Mouse (Mus musculus): ENCODE measurements around the gene Nt5c. TPM values are rescaled to one million over a fixed set of nuclear protein-coding genes. Genes with fewer than 3 reads are reported as not detected.
"Not testable (repeated sequence)": the region's sequence is repeated elsewhere in the genome, so short reads cannot be mapped to it uniquely, and the experiment has no call there.

The Nt5c gene
- polyA plus RNA-seq, 2 experiments from 2014 or later, result 287 to 293 TPM

DNA sequence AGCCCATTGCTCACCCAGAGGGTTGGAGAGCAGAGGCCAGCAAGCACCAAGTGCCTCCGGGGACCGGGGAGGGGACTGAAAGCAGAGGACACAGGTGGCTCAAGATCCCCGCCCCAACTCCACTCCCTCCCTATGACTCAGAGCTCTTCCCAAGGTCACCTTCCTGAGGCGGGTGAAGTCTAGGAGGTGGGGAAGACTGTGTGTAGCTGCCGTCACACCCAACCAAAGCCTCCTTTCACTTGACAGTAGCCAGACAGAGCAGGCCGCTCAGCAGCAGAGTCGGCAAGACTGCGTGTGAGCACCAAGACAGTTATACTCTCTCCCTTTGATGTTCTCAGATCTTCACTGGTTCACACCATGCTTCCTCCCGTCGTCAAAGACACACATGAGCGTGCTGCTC, 28.3 kb downstream of the Nt5c start:
- peak; percentile 64 for ATAC-seq

DNA sequence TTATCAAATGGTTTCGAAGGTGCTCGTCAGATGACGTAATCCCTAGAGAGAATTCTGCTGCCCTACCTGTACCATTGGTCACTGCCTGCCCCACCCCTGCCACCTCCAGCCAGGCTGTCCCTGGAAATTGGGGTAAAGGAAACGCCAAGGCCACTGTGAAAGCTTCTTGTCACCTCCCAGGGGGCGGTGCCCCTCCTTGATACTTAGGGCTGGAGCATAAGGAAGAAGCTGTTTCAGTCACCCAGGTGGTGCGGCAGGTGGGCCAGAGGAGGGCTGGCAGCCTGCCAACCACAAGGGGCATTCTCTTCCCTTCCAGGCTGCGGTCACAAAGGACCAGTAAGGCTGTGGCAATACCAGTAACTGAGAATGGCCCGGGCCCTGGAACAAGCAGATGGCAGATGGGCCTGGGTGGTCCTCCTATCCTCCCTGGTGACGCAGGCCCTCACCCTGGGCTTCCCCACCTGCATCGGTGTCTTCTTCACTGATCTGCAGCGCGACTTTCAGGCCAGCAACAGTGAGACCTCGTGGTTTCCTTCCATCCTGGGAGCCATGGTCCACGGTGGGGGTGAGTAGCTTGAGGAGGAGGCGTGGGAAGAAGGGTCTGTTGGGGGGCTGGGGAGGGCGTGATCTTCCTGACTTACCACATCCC, 29.3 kb downstream of the Nt5c start, which contains the start of gene Slc16a5:
Gene Slc16a5 (plus strand): TSS at position 232 of the 649 bp plus-strand sequence.
- ATAC-seq, result peak; percentile 27

DNA sequence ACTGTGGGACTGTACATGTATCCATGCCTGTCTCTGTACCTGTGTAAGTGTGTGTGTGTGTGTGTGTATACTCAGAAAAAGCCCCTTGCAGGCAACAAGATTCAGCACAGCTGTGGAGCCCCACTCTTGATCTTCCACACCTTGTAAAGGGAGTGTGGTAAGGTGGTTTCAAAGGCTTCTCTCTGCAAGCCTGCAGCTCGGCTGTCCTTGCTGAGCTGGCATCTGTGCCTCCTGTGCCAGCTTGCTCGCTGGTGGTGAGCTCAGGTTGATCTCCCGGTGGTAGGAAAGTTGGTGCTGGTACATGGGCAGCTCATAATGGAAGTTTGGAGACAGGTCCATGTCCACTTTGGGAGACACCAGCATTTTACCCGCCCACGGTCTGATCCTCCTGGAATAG, 29.8 kb downstream of the Nt5c start:
- ATAC-seq, result no peak

DNA sequence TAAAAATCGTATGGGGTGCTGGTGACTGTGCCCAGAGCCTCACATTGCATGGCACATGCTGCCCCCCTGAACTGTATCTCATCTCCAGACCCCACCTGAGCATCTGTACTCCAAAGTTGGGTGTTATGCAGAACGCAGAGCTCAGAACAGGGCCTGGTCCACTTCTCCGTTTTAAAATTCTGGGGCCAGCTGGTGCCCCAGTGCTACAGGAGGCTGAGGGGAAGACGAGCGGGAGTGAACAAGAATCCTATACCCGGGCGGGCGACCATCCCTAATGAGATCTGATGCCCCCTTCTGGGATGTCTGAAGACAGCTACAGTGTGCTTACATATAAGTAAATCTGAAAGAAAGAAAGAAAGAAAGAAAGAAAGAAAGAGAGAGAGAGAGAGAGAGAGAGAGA, 30.7 kb downstream of the Nt5c start:
- ATAC-seq, result no peak

DNA sequence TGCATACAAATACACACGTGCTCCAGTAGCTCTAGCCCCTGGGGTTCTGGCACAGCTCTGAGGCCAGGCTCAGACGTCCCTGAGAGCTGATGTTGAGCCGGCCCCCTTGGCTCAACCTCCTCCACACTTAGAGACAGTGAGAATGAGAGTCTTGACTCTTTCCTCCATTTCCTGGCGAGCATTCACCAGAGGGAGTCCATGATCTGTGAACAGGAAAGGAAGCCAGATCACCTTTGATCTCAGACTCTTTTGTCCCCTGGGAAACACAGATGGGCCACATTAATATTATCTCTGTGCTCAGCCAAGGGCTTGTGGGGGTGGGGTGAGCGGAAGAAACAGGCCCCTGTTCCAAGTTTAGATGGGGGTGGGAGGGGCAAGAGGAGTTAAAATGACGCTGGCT, 34.3 kb downstream of the Nt5c start:
- no peak for ATAC-seq

DNA sequence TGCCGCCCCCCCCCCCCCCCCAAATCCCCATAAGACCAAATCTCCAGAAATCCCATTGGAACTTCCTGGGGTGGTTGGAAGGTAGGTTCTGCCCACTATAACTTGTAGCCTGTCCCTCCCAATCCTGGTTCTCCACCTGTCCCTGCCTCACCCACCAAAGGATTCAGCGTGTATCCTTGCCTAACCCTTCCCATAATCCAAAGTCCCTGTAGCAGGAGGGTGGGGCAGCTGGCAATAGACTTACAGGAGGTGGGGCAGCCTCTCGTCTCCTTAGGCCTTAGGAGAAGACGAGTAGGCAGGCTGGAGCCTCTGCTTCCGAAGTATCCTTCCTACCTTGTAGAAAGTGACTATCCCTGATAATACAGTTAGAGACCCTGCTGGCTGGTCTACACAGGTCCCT, 35.5 kb downstream of the Nt5c start:
- no peak for ATAC-seq

DNA sequence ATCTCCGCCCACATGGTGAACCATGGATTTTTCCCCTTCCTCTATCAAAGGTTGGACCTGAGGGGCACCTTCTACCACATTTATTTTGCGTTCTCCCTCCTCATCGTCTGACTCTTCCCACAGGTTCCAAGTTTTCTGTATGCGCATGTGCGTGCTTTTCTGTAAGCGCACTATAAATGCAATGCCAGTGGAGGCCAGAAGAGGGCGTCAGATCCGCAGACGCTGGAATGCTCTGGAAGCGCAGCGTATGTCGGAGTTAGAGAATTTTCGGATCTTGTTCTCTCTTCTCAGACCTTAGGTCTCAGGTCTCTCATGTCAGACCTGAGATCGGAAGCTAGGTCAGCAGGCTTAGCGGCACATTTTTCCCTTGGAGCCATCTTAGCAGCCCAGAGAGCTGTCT, 36.0 kb downstream of the Nt5c start:
- no peak for ATAC-seq

DNA sequence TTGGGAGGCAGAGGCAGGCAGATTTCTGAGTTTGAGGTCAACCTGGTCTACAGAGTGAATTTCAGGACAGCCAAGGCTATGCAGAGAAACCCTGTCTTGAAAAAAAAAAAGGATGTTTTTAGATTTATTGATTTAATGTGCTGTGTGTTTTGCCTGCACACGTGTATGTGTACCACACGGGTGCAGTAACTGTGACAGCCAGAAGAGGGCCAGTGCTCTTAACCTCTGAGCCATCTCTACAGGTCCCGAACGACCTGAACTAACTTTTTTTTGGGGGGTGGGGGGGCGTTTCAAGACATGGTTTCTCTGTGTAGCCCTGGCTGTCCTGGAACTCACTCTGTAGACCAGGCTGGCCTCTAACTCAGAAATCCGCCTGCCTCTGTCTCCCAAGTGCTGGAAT, 36.8 kb downstream of the Nt5c start:
- not testable (repeated sequence) for ATAC-seq

DNA sequence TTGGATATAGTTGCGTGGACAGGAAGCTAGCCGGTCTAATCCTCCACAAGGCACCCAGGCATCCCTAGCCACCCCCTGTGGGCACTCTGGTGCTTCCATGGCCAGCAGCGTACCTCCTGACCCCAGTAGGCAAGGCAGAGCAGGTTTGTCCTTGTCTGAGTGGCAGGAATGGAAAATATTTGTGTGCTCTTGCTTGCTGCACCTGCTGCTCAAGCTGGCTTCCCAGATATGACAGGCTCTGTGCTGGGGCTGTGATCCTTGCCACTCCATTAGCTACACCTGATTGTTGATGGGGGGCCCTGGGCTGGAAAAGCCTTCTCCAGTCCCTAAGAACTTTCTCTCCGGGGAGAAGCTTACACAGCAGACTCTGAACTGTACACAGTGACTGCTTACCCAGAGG, 38.4 kb downstream of the Nt5c start:
- ATAC-seq, result no peak

DNA sequence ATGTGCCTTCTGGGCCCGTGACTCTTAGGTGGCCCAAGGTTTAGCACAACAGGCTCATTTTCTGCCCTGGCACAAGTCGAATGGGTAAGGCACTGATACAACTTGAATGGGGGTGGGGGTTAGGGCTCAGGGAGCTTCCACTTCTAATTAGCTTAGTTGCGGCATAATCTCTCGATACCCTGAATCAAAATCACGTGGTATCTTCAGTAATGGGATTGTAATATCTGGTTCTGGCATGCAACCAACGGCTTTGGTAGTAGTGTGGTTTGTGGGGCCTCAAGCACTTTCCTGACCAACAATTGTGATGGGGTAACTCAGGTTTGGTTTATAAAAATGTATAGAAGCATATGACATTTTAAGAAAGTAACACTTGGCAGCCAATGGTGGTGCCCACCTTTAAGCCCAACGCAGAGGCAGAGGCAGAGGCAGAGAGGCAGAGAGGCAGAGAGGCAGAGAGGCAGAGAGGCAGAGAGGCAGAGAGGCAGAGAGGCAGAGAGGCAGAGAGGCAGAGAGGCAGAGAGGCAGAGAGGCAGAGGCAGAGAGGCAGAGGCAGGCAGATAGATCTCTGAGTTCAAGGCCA, 39.3 kb downstream of the Nt5c start:
- ATAC-seq, result no peak

DNA sequence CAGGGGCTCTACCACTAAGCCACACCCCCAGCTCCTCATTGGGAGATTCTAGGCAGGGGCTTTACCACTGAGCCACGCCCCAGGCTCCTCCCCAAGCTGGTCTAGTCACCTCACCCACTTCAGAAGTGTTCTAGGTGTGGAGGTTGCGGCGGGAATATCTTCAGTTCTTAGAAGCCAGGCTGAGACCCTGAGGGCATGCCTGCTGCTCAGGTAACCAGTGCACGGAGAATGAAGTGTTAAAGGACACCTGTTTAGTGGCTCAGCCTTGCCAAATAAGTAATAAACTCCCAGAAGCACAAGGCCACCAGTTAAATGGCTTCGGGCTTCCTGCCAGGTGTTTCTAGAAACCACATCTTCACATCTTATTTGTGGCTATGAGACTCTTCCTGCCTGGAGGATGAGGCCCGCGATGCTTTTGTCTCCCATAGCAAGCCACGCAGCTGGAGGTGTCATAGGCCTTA, 39.9 kb downstream of the Nt5c start:
- peak; percentile 96 for ATAC-seq

DNA sequence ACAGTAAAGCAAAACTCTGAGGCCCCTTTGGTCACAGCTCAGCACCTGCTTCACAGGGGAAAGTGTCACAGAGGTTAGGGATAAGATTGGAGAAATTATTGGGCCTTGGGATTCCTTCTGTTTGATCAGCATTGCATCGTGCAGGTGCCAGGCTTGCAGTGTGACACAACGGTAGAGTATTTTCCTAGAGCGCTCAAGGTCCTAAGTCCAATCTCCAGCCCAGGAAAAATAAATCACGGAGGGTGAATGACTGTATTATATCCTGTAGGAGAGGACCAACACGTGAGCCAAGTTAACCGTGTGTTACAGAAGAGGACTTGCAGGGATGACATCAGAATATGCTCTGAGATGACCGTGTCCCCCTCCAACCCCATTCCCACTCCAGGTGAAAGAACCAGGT, 41.5 kb downstream of the Nt5c start:
- no peak for ATAC-seq

DNA sequence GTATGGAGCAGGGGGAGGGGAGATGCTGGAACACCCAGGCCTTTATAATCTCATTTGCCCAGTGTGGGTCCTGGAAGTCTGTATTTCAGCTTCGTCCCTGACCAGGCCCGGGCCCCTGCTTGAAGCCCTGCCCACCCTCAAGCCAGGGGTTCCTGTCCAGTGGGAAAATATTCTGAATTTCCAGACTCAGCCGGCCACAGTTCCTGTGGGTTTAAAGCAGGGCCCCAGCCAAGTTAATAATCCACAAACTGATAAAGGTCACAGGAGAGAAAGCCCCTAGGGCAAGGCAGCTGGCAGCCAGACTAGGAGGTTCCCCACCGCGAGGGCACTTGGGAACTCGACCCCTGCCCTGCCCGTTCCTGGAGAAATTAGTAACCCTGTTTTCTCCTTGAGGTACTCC, 42.7 kb downstream of the Nt5c start:
- ATAC-seq, result no peak

DNA sequence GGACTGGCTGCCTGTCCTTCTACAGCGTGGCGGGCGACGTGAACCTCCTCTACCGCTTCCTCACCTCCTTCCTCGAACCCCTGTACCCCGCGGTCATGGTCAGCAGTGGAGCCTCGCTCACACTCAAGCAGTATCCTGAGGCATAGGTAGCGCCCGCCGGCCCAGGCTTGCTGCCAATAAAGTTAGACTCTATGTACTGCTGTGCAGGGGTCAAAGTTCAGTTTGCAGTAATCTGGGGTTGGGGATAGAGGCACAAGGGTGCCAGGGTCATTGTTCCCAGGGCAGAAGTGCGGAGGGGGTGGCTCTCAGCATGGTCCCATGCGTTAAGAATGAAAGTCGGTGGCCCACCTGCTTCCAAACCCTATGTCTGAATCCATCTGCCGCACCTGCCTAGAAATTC, 43.6 kb downstream of the Nt5c start:
- ATAC-seq, result no peak

DNA sequence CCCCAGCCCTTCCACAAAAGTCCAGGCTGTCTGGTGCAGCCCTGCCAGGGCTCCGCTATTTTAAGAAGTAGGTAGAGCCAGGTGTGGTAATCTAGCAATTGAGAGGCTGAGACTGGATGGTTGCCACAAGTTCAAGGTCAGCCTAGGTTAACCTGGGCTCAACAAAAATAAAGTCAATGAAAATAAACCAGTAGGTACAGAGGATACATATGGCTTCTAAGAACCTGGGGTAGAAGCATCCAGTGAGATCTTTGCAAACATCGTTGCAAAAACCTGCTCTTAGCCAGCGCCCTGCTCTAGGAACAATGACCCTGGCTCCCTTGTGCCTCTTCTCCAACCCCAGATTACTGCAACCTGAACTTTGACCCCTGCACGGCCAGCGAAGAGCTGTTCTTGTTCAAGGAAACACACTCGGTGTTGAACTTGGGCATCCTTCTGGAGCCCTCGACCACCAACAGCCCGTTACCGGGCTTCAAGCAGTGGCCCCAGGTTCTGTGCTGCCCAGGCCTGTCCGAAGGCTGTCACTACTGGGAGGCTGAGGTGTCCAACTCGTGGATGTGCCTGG, 44.3 kb downstream of the Nt5c start:
- no peak for ATAC-seq

DNA sequence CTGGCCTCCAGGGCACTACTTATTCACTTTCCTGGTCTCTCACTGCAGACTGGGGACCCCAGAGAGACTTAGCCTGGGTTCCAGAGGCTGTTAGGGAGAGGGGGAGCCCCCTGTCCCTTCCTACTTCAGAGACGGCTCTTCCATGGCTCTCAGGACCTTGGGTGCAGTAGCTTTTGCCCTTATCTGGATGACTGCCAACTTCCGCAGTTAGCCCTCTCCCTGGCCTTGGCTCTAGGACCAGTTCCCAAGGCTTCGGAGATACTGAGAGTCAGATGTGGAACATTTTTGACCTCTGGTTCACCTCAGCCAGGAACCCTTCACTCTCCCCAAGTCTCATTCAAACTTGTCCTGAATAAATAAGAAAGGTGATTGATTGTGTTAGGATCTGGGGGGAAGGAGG, 44.8 kb downstream of the Nt5c start:
- no peak for ATAC-seq

DNA sequence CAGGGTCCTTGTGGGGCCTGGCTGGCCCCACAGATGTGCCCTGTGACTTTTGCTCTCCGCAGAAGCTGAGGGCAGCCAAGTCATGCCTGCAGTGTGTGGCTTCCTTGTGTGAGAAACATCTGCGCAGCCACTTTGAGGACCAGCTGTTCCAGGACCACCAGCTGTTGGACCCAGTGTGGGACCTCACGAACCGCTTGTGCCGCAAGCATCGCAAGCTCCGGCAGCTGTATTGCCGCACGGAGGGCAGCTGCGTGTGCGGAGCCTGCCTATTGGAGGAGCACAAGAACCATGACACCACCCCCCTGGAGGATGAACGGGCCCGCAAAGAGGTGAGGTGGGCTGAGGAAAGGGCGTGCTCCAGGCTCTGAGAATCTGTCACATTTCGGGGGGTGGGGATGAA, 50.2 kb downstream of the Nt5c start:
- no peak for ATAC-seq

Other genes with a start within 250 kb of the Nt5c start
- not detected for gene Grin2c, start 224.6 kb downstream of the Nt5c start, polyA plus RNA-seq (2017; shearing (Covaris generic))
- 10 to 100 TPM; 18.4 to 26.6 TPM for gene Fdxr, start 214.8 kb downstream of the Nt5c start, polyA plus RNA-seq (2017; shearing (Covaris generic))
- under 1 TPM; 0.56 to 0.57 TPM for gene Fads6, start 194.2 kb downstream of the Nt5c start, polyA plus RNA-seq (2017; shearing (Covaris generic))
- not detected for gene Otop2, start 184.7 kb downstream of the Nt5c start, polyA plus RNA-seq (2017; shearing (Covaris generic))
- gene Ush1g, start 169.8 kb downstream of the Nt5c start, polyA plus RNA-seq (2017; shearing (Covaris generic)), result not detected
- gene Otop3, start 157.1 kb downstream of the Nt5c start, polyA plus RNA-seq (2017; shearing (Covaris generic)), result under 1 TPM in 1 of 2 experiments, not detected in 1; 0.13 TPM
- gene Hid1, start 124.1 kb downstream of the Nt5c start, polyA plus RNA-seq (2017; shearing (Covaris generic)), result 1 to 10 TPM; 2.6 to 3.2 TPM
- gene Cdr2l, start 109.9 kb downstream of the Nt5c start, polyA plus RNA-seq (2017; shearing (Covaris generic)), result under 1 TPM in 1 of 2 experiments, not detected in 1; 0.12 TPM
- 100 to 1,000 TPM; 206 to 214 TPM for gene Mrpl58, start 88.1 kb downstream of the Nt5c start, polyA plus RNA-seq (2017; shearing (Covaris generic))
- 100 to 1,000 TPM; 705 to 855 TPM for gene Atp5h, start 71.9 kb downstream of the Nt5c start, polyA plus RNA-seq (2017; shearing (Covaris generic))
- 10 to 100 TPM in 1 of 2 experiments, 1 to 10 TPM in 1; 6.9 to 12.2 TPM for gene Kctd2, start 71.7 kb downstream of the Nt5c start, polyA plus RNA-seq (2017; shearing (Covaris generic))
- not detected for gene Trim80, start 51.3 kb downstream of the Nt5c start, polyA plus RNA-seq (2017; shearing (Covaris generic))
- 1 to 10 TPM; 2.9 to 3.1 TPM for gene Slc16a5, start 29.4 kb downstream of the Nt5c start, polyA plus RNA-seq (2017; shearing (Covaris generic))
- gene Armc7, start 16.2 kb downstream of the Nt5c start, polyA plus RNA-seq (2017; shearing (Covaris generic)), result 10 to 100 TPM; 49.9 to 59.3 TPM
- 100 to 1,000 TPM; 506 to 510 TPM for gene Jpt1, start 22.5 kb upstream of the Nt5c start, polyA plus RNA-seq (2017; shearing (Covaris generic))
- gene Sumo2, start 44.4 kb upstream of the Nt5c start, polyA plus RNA-seq (2017; shearing (Covaris generic)), result 100 to 1,000 TPM; 724 to 797 TPM
- 10 to 100 TPM; 36.8 to 39.0 TPM for gene Nup85, start 72.6 kb upstream of the Nt5c start, polyA plus RNA-seq (2017; shearing (Covaris generic))
- 10 to 100 TPM; 28.2 to 29.8 TPM for gene Mrps7, start 112.1 kb upstream of the Nt5c start, polyA plus RNA-seq (2017; shearing (Covaris generic))
- 10 to 100 TPM; 23.1 to 26.5 TPM for gene Gga3, start 112.2 kb upstream of the Nt5c start, polyA plus RNA-seq (2017; shearing (Covaris generic))
- 100 to 1,000 TPM; 230 to 231 TPM for gene Mif4gd, start 121.1 kb upstream of the Nt5c start, polyA plus RNA-seq (2017; shearing (Covaris generic))
- 10 to 100 TPM; 68.7 to 90.3 TPM for gene Slc25a19, start 136.4 kb upstream of the Nt5c start, polyA plus RNA-seq (2017; shearing (Covaris generic))
- gene Grb2, start 216.7 kb upstream of the Nt5c start, polyA plus RNA-seq (2017; shearing (Covaris generic)), result 10 to 100 TPM; 28.3 to 34.4 TPM